Mouse (Mus musculus) neural tube, embryonic 14.5 days (tissue): ENCODE results near the gene Tiam1. TPM values are rescaled to one million over a fixed set of nuclear protein-coding genes. Genes with fewer than 3 reads are reported as not detected.

Source experiments
- ATAC-seq: fragments of 200-750 bp; cut with Nextera tagmentation; 2 replicates; pipeline ENCODE4 v1.8.0; 2017; ENCODE audit warnings: low read depth, mild to moderate bottlenecking, moderate TSS enrichment, moderate library complexity
- H3K27ac ChIP-seq: fragments of 300-500 bp; sonication (generic); 2 replicates; pipeline ENCODE4 v1.5.1; 2014; ENCODE audit warnings: low read depth, mild to moderate bottlenecking, control low read depth, low read length, moderate library complexity, mixed read lengths
- H3K27me3 ChIP-seq: fragments of 300-500 bp; sonication (generic); 2 replicates; pipeline ENCODE4 v1.6.1; 2014; ENCODE audit warnings: low read length; ENCODE audit not compliant: control insufficient read depth, insufficient read depth
- H3K36me3 ChIP-seq: fragments of 300-500 bp; sonication (generic); 2 replicates; pipeline ENCODE4 v1.6.1; 2014; ENCODE audit warnings: low read length, mixed read lengths; ENCODE audit not compliant: control insufficient read depth, insufficient read depth
- H3K4me1 ChIP-seq: fragments of 300-500 bp; sonication (generic); 2 replicates; pipeline ENCODE4 v1.6.1; 2014; ENCODE audit warnings: low read length; ENCODE audit not compliant: control insufficient read depth, insufficient read depth
- H3K4me2 ChIP-seq: fragments of 300-500 bp; sonication (generic); 2 replicates; pipeline ENCODE4 v1.6.1; 2014; ENCODE audit warnings: mild to moderate bottlenecking, low read depth, low read length, control low read depth
- H3K4me3 ChIP-seq: fragments of 300-500 bp; sonication (generic); 2 replicates; pipeline ENCODE4 v1.5.1; 2014; ENCODE audit warnings: low read depth, low read length, control low read depth, mixed read lengths
- H3K9ac ChIP-seq: fragments of 300-500 bp; sonication (generic); replicated peaks from 2 replicates; pipeline ENCODE4 v1.6.1; 2014; ENCODE audit warnings: low read depth, mild to moderate bottlenecking, control low read depth, low read length, mixed read lengths
- H3K9me3 ChIP-seq: fragments of 300-500 bp; sonication (generic); 2 replicates; pipeline ENCODE4 v1.6.1; 2016; ENCODE audit warnings: low read length; ENCODE audit not compliant: control insufficient read depth
- WGBS: fragments of 180-500 bp; shearing (Covaris S2); extraction: QIAGEN DNeasy Blood & Tissue Kit; methylation state at CpG from one replicate; pipeline ENCODE4 v1.1.7; 2014; 5-methylcytosine and 5-hydroxymethylcytosine counted together
- polyA plus RNA-seq: library from polyadenylated mRNA; unstranded; fragments of >200 nt; fragmentation: Nextera tagmentation; extraction: Ambion mirVana; gene quantifications from 2 replicates; pipeline ENCODE4 v1.2.1, GENCODE M21; 2014

Tiam1 gene
- polyA plus RNA-seq, 1 experiment from 2014 or later, result 34.8 TPM

DNA sequence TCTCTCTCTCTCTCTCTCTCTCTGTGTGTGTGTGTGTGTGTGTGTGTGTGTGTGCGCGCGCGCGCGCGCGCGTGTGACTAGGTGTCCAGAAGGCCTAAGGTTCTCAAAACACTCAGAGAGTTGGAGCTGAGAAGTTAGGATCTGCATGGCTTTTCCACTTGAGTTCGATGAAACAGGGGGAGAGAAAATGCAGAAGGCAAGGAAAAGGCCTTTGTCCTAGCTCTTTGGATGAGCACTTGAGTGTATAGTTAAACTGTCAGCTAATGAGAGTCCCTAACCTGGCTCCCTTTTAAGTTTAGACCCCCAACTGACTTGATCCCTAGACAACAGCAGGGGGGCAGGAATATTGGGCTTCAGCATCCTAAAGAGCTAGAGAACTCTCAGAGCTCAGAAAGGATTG is 3.0 kb downstream of the Tiam1 start:
- H3K4me2 ChIP-seq, result no peak overlapping the region
- H3K4me3 ChIP-seq, result no peak overlapping the region
- H3K9me3 ChIP-seq, result no peaks in the 10 kb centered on the region
- no peaks in the 10 kb centered on the region for H3K36me3 ChIP-seq
- no peak overlapping the region for H3K27ac ChIP-seq
- 0 out of 2 replicates have a peak, but pooled peaks cover 4% of the 10 kb centered on the region for H3K27me3 ChIP-seq
- 79% methylated on average over 10 of the region's 10 CpGs for WGBS
- no peak for ATAC-seq
- H3K9ac ChIP-seq, result no peak overlapping the region
- peaks cover 13% of the 10 kb centered on the region; the same call in 1 of the 2 replicates for H3K4me1 ChIP-seq

DNA sequence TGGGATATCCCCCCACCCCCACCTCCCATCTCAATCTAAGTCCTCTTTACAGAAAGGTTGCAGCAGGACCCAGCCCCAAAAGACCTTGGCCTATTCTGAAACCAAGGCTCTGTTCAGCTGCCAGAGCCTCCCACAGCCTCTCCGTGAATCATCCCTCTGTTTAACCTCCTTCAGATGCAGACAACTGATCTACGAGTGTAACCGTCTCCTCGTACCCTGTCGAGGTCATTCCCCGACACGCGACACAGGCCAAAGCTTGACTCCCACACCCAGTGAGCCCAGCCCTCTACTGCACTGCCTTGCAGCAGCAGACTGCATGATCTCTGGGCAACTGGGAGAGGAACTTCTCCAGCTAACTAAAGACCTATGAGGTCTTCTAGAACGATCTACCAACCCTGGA is 3.9 kb downstream of the Tiam1 start:
- WGBS, result 44% methylated on average over 9 of the region's 9 CpGs
- H3K27ac ChIP-seq, result no peak overlapping the region
- ATAC-seq, result no peak
- no peaks in the 10 kb centered on the region for H3K9me3 ChIP-seq
- no peaks in the 10 kb centered on the region for H3K36me3 ChIP-seq
- no peak overlapping the region for H3K4me3 ChIP-seq
- no peak overlapping the region for H3K9ac ChIP-seq
- no peak overlapping the region for H3K4me2 ChIP-seq
- peaks cover 13% of the 10 kb centered on the region; the same call in 1 of the 2 replicates for H3K4me1 ChIP-seq
- H3K27me3 ChIP-seq, result 0 out of 2 replicates have a peak, but pooled peaks cover 4% of the 10 kb centered on the region

DNA sequence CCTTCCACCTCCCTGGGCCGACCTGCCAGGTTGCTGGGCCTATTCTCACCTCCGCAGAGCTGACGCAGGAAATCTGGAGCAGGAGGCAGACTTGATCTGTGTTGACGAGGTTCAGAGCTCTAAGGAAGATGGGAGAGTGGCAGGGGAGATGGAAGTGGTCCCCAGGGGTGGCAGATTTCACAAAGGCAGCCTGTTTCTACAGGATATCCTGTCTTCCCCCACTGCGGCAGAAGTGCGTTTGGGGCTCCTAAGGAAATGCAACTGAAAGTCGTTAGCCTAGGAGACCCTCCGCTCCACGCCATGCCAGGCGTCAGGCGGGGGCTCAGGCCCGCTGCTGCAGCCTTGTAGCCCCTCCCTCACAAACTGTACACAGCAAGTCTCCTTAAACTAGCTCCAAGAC is 5.4 kb downstream of the Tiam1 start:
- Histone ChIP-seq H3K27me3 (0 out of 2 replicates have a peak, but pooled peaks cover 4% of the 10 kb centered on the region), H3K27ac (no peak overlapping the region), H3K36me3 (no peaks in the 10 kb centered on the region), H3K9ac (no peak overlapping the region), H3K4me1 (peaks cover 13% of the 10 kb centered on the region; the same call in 1 of the 2 replicates), H3K4me3 (no peak overlapping the region), H3K9me3 (no peaks in the 10 kb centered on the region), H3K4me2 (no peak overlapping the region)
- 78% methylated on average over 12 of the region's 12 CpGs for WGBS
- ATAC-seq, result no peak

DNA sequence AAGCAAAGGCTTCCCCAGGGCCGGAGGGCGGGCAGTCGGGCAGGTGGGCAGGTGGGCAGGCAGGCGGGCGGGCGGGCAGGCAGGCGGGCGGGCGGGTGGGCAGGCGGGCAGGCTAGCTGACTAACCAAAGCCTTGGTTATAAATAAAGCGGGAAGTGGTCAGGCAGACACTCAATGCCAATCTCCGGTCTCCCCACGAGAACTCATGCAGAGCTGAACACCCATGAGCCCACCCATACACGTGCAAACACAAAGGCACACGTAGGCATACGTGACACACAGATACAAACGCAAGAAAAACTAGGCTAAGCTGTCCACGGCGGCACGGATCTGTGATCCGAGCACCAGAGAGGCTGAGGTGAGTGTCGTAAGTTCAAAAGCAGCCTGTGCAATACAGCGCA is 6.4 kb downstream of the Tiam1 start:
- no peaks in the 10 kb centered on the region for H3K36me3 ChIP-seq
- 97% methylated on average over 22 of the region's 23 CpGs for WGBS
- no peaks in the 10 kb centered on the region for H3K9me3 ChIP-seq
- peaks cover 13% of the 10 kb centered on the region; the same call in 1 of the 2 replicates for H3K4me1 ChIP-seq
- no peak overlapping the region for H3K4me3 ChIP-seq
- no peak overlapping the region for H3K27ac ChIP-seq
- H3K27me3 ChIP-seq, result no peaks in the 10 kb centered on the region
- no peak overlapping the region for H3K9ac ChIP-seq
- no peak overlapping the region for H3K4me2 ChIP-seq
- ATAC-seq, result no peak

DNA sequence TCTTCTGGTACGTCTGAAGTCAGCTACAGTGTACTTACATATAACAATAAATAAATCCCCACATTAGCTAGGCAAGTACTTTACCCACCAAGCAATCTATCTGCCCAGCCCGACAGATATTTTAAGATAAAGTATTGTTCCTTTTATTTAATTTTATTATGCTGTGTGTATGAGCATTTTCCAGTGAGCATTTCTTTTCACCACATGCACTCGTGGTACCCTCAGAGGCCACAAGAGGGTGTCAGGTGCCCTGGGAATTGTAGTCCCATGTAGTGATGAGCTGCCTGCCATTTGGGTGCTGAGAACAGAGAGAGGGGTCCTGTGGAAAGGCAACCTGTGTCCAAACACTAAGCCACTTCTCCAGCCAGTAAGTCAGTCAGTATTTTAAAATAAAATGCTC is 8.0 kb downstream of the Tiam1 start:
- Histone ChIP-seq H3K27ac (no peak overlapping the region), H3K4me2 (no peak overlapping the region), H3K4me3 (no peak overlapping the region), H3K9me3 (no peaks in the 10 kb centered on the region), H3K36me3 (no peaks in the 10 kb centered on the region), H3K4me1 (peaks cover 8% of the 10 kb centered on the region; the same call in 1 of the 2 replicates), H3K9ac (no peak overlapping the region), H3K27me3 (no peaks in the 10 kb centered on the region)
- 93% methylated on average over 3 of the region's 3 CpGs for WGBS
- ATAC-seq, result no peak

DNA sequence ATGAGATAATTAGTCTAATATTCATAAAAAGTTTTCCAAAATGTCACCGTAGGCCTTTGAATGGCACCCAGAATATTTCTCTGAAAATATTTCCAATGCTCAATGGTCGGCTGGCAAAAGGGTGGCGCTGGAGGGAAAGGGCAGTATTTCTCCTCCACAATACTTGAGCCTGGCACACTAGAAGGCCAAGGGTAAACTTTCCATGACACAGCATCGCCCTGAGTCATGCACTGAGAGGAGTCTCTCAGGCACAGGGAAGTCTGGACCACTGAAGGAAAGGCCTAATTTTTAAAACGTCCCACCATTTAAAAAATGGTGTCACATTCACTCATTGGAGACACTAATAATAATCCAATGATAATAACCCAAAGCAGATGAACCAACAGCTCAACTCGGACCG is 9.2 kb downstream of the Tiam1 start:
- Histone ChIP-seq H3K9ac (no peak overlapping the region), H3K27me3 (no peaks in the 10 kb centered on the region), H3K4me1 (no peaks in the 10 kb centered on the region), H3K4me2 (no peak overlapping the region), H3K27ac (no peak overlapping the region), H3K9me3 (no peaks in the 10 kb centered on the region), H3K36me3 (no peaks in the 10 kb centered on the region), H3K4me3 (no peak overlapping the region)
- no peak for ATAC-seq
- WGBS, result 84% methylated on average over 6 of the region's 7 CpGs

DNA sequence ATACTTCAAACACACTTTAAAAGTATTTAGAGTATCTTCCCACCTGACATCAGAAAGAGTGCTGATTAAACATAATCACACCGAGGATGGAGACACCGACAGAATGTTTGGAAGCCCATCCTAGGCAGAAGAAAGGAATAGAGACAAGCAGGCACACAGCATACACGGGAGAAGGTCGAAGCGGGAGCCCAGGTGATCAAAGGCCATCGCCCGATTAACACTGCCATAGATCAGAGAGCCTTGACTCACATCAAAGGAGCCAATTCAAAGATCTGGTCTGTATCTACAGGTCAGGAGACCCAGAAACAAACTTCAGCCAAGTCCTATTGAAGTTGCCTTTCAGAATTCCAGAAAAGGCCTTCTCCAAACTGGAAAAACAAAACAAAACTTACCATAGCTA is 10.8 kb downstream of the Tiam1 start:
- Histone ChIP-seq H3K4me1 (0 out of 2 replicates have a peak, but pooled peaks cover 6% of the 10 kb centered on the region), H3K4me3 (no peak overlapping the region), H3K36me3 (no peaks in the 10 kb centered on the region), H3K9me3 (no peaks in the 10 kb centered on the region), H3K9ac (no peak overlapping the region), H3K4me2 (no peak overlapping the region), H3K27ac (no peak overlapping the region), H3K27me3 (no peaks in the 10 kb centered on the region)
- WGBS, result 56% methylated on average over 7 of the region's 7 CpGs
- ATAC-seq, result no peak

DNA sequence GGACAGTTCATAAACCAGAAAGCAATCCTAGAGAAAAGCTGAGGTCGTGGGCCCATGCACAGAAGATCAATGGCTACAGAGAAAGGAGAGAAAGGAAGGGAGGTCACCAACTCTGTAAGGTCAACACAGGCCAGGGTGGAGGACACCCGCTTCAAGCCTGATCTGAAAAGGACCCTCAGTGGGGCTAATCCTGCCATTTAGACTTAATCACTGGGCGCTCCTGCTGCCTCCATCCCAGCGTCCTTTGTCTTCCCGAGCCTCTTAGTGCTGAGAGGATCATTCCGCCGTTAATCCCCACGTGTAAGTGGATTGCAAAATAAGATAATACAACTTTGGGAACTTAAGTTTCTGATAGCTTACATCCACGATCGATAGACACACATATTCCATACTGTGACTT is 11.2 kb downstream of the Tiam1 start:
- H3K4me2 ChIP-seq, result no peak overlapping the region
- WGBS, result 20% methylated on average over 10 of the region's 10 CpGs
- no peak overlapping the region for H3K4me3 ChIP-seq
- H3K36me3 ChIP-seq, result no peaks in the 10 kb centered on the region
- no peaks in the 10 kb centered on the region for H3K9me3 ChIP-seq
- 0 out of 2 replicates have a peak, but pooled peaks cover 6% of the 10 kb centered on the region for H3K4me1 ChIP-seq
- no peak overlapping the region for H3K27ac ChIP-seq
- no peak overlapping the region for H3K9ac ChIP-seq
- ATAC-seq, result no peak
- H3K27me3 ChIP-seq, result no peaks in the 10 kb centered on the region

DNA sequence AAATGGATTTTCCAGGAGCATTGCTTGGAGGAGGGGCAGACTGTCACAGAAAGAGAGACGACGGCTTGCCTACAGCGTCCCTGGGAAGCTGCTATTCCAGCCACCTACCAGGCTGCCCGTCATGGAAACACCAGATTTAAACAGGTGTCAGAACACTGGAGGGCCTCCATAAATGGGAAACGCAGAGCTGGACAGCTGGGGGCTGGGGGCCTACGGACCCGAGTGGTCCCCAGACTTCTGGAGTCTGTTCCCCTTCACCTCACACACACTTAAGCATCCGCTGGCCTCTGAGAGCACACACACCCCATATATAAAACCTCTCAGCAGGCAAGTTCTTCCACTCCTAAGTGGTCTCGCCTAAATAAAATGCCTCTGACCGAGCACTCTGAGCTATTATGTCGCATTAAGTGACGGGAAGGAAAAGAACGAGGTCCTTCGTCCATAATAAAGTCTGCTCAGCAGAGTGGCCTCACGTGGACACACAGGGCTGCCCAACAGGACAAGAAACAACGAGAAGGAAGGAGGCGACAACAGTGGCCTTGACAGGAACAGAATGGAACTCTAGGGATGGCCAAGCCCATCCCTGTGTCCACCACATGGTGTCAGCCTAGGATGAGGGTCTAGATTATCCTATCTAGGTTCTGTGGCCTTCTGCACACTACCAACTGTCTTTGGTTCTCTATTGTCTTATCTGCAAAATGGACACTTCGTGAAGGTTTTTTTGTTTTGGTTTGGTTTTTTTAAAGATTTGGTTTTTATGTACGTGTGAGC is 14.6 kb downstream of the Tiam1 start:
- Histone ChIP-seq H3K4me3 (no peak overlapping the region), H3K9ac (no peak overlapping the region), H3K9me3 (no peaks in the 10 kb centered on the region), H3K4me2 (no peak overlapping the region), H3K27me3 (no peaks in the 10 kb centered on the region), H3K36me3 (no peaks in the 10 kb centered on the region), H3K4me1 (0 out of 2 replicates have a peak, but pooled peaks cover 6% of the 10 kb centered on the region), H3K27ac (no peak overlapping the region)
- 34% methylated on average over 19 of the region's 19 CpGs for WGBS
- no peak for ATAC-seq
